Mouse (Mus musculus): Measurements from ENCODE around the gene Fgf23.
A peak's percentile ranks its signal among the peaks of the same experiment; 100 is the strongest.

The Fgf23 gene

DNA sequence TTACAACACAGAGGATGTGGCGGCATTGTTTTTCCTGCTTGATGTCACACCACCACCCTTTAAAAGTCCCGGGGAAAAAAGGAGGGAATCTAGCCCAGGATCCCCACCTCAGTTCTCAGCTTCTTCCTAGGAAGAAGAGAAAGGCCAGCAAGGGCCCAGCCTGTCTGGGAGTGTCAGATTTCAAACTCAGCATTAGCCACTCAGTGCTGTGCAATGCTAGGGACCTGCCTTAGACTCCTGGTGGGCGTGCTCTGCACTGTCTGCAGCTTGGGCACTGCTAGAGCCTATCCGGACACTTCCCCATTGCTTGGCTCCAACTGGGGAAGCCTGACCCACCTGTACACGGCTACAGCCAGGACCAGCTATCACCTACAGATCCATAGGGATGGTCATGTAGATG, at the start of gene Fgf23:
Gene Fgf23, plus strand, starts transcription at position 86 of the 400 bp plus-strand sequence.
- DNase-seq = peak; percentile 79

GRCm38 (mm10) chr6:127024836-127025235, 47.9 kb upstream of the Fgf23 start:
- DNase-seq = no peak

DNA sequence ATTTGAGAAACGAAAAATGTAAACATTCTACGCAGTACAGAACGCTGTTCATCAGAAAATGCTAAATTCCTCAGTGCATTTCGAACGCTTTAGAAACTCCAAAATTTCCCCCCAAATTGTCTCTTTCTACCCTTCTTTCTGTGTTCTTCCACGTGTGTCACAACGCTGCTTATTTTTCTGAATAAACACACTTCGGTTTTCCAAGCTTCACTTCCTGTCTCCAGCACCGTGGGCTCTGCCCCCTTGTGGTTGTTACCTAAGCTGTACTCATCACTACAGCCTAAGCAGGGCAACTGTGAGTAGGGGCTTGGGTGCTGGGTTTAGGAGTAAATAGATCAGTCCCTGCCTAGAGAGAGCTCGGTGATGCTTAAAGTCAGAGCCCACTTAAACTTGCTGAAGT, 37.9 kb upstream of the Fgf23 start:
- peak; percentile 77 for DNase-seq

DNA sequence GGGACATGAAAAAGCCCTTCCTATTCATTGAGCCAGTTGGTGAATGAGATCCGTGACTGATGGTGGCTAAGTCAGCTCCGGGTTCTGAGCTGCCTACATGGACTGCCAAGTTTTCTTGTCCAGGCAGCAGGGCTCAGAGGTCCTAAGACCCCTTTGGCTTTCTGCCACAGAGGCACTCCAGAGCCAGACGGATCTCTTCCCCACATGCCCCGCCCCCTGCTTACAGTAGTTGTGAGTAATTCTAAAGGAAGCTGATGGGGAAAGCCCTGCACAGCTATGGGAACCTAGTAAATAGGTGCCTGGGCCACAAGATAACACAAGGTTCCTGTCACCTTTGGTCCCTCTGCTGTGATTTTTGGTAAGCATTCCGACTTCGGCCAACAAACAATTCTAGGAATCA, 27.8 kb upstream of the Fgf23 start:
- DNase-seq = peak; percentile 40

DNA sequence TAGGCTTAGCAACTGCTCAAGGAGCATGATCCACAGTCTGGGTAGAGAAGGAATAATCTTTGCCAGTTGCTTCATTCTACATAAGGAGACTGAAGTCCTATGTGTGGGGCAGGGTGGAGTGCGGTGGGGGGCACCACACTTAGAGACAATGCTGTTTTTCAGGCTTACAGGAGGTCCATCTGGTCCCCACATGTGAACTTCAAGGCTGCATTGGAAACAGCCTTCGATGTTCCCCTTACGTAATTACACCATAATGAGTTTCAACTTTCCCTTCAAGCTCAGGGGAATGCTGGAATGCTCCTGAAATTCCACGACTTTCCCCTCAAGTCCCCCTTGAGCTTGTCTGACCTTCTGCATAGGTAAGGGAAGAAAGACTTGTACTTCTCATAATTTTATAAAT, 21.9 kb upstream of the Fgf23 start:
- DNase-seq = peak; percentile 65

DNA sequence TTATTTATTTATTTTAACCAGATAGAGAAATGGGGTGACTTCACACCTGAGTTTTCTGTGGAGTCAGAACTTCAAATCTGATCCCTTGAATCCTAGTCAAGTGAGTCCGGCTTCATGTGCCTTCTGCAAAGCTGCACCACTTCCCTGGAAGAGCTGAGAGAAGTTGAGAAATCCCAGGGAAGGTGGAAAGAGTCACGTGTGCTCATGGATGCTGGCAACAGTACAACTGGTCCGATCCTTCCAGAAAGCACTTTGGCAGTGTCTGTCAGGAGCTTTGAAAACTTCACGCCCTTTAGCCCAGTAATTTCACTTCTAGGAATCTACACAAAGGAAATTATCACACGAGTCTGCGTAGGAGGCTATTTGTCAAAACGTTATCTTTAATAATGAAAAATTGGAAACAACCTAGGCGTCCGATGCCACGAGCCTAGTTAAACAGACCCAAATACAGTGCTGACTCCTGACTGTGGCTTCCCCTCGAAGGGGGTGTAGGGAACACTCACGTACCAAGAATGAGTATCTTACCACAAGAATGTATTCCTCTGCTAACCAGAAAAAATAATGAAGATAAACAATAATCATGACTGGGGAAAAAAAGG, 15.6 kb upstream of the Fgf23 start:
- DNase-seq = no peak

- DNase-seq = no peak
These were observed 12.7 kb upstream of the Fgf23 start for GRCm38 (mm10) chr6:127059975-127060374.

DNA sequence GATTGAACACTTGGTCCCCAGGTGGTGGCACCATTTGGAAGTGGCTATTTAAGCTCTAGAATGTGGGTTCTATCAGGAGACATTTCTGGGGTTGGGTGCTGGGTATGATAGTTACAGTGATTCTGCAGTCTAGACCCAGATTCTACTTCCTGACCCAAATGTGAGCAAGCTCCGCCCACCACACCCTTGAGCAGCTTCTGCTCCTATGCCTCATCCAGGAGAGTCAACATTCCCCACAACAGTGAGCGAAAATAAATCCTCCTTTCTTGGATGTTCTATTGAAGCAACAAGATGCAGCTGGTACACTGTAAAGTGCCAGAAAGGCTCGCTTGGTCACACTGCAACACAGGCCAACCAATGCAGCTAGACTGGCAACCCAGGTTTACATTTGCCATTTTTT, 8.8 kb upstream of the Fgf23 start:
- no peak for DNase-seq

DNA sequence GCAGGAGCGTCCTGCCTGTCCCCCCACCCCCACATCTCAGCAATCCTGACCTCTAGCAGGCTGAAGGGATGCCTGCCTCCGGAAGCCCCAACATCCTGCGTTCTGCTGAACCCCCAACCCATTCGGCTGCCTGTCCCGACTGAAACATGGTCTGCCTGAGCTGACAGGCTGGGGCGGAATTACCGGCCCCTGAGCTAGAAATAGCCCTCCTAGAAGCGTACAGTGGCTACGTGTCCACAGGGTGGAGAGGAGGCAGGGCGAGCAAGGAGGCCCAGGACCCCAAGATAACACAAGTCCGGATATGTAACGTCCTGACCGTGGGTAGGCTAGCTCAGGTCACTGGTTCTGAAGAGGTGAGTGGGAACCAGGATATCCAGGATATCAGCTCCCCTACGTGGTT, 7.9 kb upstream of the Fgf23 start:
- DNase-seq = peak; percentile 42

GRCm38 (mm10) chr6:127079867-127080731, 7.4 kb downstream of the Fgf23 start:
- DNase-seq = peak; percentile 88

- no peak for DNase-seq
These were observed 9.1 kb downstream of the Fgf23 start for GRCm38 (mm10) chr6:127081820-127082219.

DNA sequence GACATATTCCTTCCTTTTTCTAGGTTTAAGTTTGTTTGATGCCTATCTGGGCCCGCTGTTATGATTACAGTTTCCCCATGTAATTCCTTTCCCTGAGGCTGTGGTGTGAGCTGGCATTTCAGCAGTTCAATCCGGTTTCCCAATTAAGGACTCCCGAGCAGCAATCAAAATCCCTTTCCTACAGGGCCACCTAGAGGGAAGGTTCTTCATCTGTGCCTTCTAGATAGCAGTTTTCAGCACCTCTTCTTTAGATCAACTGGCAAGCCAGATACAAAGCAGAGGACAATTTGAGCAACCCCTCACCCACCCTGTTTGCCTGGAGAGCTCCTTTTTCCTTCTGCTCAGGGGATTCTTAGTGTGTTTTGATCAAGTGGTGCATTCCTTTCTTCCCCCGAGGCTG, 14.0 kb downstream of the Fgf23 start:
- no peak for DNase-seq

DNA sequence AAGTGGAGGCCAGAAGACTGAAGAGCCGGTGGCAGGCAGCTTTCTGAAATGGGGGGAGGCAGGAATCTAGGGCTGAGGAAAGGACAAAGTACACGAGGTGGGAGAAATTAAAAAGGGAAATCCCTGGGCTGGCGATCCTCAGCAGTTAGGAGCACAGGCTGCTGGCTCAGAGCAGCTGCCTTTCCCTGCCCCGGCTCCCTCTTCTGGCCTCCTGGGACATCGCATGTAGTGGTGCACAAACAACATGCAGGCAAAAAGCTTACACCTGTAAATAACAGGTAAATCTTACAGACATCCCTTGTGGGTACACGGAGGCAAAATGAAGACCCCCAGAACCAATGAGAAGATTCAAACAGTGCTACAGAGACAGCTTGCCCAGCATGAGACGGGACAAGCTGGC, 21.9 kb downstream of the Fgf23 start:
- no peak for DNase-seq

DNA sequence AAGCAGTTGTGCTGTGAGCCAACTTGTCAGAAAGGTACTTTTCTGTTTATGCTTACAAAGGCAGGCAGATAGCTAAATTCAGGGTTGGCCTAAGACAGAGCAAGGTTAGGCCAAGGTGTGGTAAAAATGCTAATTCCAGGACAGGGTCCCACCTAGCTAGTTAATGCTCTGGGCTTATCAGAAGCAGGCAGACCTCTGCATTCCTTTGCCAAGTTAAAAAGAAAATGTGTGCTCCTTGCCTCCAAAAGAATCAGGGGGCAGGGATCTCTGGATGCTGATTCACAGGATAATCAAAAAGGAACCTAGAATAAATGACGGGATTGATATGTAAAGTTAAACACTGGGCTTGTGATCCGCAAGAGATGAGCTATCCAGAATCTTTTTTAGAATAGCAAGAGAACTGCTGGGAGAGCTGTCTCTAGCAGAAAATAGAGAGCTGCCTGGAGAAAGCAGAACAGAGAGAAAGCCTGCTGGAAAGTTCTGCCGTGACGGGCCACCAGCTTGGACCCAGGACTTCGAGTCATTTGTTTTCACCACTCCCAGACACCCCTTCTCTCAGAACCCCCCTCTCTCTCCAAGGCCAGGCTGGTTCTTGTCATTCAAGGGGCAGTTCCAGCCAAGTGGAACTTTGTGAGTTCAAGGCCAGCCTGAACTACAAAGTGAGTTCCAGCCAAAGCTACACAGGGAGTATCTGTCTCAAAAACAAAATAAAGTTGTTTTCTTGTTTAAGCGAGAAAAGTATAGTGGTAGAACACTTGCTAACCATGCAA, 31.0 kb downstream of the Fgf23 start:
- DNase-seq = no peak

DNA sequence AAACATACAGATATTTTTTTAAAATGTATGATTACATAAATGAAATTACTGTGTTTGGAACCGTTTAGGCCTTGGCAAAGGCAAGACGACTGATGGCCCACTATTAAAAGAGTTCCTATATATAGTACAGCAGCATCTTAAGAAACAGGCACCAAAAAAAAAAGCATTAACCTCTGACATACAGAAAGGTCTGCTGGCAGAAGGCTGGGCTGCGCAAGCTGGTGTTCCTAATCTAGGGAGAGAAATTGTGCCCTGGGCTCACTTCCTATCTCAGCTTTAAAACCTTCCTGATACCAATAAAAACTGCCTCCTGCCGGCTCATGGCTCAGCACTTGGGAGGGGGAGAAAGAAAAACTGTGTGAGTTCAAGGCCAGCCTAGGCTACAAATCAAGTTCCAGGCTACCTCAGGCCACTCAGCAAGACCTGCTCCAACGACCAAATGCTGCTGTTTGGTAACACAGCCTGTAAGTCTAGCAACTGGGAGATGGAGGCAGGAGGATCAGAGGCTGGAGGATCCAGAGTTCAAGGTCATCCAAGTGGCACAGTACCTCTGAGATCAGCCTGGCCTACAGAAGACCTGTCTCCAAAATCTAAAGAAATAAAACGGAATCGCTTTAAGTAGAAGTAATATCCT, 31.8 kb downstream of the Fgf23 start:
- DNase-seq = no peak

DNA sequence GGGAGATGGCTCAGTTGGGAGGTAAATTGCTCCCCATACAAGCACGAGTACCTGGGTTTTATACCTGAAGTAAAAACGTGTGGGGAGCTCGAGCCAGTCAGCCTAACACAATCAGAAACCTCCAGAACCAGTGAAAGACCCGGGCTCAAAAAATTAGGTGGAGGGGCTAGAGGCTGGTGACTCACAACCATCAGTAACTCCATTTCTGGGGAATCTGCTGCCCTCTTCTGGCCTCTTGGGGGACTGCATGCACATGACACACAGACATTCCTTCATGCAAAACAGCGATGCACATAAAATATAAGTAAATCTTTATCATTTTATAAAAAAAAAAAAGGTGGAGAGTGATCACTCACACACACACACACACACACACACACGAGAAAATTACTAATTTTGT, 32.4 kb downstream of the Fgf23 start:
- DNase-seq = peak; percentile 39

DNA sequence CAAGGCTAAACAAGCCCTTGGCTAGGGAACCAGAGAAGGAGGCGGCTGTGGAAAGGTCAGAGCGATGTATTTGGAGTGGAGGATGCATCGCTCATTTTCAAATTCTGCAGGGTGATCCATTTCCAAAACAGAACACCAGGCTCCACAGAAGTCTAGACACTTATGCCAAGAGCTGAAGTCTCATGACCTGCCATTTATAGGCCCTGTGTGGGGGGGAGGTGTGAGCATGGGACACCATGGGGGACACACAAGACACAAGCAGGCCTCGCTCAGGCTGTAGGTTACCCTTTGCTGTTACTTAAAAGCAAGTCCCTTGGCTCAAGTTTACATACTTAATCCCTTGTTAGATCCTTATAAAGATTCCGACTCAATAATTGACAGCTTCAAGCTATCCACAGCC, 33.5 kb downstream of the Fgf23 start:
- DNase-seq = no peak

DNA sequence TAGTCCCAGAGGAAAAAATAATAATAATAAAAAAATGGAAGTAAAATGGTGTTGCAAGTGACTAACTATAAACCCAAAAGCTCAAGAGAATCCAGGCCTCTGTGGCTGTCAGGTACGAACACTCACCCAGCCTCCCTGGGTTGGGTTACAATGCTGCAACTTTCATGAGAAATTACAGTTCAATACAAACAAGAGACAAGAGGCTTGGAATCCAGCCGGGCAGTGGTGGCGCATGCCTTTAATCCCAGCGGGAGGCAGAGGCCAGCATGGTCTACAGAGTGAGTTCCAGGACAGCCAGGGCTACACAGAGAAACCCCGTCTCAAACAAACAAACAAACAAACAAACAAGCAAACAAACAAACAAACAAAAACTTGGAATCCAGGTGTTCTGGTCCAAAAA, 34.0 kb downstream of the Fgf23 start:
- no peak for DNase-seq

- DNase-seq = no peak
These were observed 34.7 kb downstream of the Fgf23 start for GRCm38 (mm10) chr6:127107413-127107812.

- DNase-seq = no peak
These were observed 35.8 kb downstream of the Fgf23 start for GRCm38 (mm10) chr6:127108368-127109060.

- DNase-seq = peak; percentile 96
These were observed 36.8 kb downstream of the Fgf23 start, which contains the start of gene Tigar for GRCm38 (mm10) chr6:127109402-127109930. Gene Tigar (minus strand): TSS chr6:127109557.

DNA sequence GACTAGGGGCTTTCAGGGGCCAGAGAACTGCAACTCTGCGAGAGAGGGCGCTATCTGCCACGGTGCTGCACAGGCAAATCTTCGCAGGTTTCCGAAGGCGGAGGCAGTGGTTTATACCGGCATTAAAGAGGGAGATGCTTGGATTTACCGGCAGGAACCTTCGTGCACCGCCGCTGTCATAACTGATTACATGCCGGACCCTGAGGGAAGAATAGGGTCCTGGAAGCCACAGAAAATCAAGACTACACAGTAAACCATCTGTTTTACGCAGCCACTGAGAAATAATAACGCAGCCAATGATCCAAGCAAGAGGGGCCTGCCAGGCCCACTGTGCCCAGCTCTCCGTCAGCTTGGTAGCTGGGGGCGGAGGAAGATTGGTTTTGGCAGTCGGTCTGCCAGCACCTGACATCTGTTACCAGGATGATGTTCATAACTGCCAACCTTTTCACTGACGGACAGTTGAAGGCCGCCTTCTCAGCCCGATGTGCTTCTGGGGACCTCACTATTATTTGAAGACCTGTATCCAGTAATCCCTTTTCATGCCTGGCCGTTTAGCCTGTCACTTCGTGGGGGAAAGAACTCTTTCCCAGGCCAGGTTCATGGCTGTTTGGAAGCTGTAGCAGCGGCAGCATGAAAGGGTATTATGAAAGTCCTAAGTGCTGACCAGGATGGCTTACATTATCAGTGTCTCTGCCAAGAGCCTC, 42.2 kb downstream of the Fgf23 start:
- no peak for DNase-seq
